Mouse (Mus musculus) kidney, postnatal 10 days (tissue): ENCODE data around the gene Agt.

Source experiments
- DNase-seq: peaks from one replicate; pipeline ENCODE4 v3.0.0; 2021; ENCODE audit warnings: mixed read lengths

Agt gene

GRCm38 (mm10) chr8:124569593-124569992, at the start of gene Agt:
TSS of gene Agt (minus strand) at chr8:124569706.
- DNase-seq = peak; percentile 69

GRCm38 (mm10) chr8:124618252-124618651, 48.7 kb upstream of the Agt start:
- no peak for DNase-seq

GRCm38 (mm10) chr8:124617266-124617869, 47.9 kb upstream of the Agt start:
- peak; percentile 87 for DNase-seq

DNA sequence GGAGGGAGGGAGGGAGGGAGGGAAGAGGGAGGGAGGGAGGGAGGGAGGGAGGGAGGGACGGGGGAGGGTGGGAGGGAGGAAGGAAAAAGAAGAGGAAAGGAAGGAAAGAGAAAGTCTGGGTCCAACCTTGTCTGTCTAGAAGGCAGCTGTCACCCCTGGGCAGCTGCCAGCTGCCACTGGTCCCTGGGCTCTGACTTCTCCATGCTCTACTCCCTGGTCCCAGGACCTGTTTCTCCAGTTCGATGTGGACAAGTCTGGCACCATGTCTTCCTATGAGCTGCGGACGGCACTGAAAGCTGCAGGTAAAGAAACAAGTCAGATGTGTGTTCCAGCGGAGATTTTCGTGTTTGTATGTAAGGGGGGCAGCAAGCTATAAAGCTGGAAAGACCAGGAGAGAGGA, 44.8 kb upstream of the Agt start:
- no peak for DNase-seq

DNA sequence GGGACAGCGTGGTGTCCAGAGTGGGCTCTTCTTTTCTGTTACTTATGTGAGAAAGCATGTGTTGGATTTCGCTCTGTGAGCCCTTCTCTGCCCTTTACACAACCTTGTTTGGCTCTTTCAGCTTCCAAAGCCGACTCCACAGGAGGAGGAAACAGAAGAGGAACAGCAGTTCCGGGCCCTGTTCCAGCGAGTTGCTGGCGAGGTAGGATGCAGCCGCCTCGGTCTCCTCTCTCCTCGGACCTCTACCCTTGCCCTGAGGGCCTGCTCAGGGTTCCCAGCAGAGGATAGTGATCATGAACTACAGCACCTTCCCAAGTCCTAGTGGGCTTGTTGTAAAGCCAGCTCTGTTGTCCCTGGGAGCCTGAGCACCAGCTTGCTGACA, 39.5 kb upstream of the Agt start:
- peak; percentile 48 for DNase-seq

DNA sequence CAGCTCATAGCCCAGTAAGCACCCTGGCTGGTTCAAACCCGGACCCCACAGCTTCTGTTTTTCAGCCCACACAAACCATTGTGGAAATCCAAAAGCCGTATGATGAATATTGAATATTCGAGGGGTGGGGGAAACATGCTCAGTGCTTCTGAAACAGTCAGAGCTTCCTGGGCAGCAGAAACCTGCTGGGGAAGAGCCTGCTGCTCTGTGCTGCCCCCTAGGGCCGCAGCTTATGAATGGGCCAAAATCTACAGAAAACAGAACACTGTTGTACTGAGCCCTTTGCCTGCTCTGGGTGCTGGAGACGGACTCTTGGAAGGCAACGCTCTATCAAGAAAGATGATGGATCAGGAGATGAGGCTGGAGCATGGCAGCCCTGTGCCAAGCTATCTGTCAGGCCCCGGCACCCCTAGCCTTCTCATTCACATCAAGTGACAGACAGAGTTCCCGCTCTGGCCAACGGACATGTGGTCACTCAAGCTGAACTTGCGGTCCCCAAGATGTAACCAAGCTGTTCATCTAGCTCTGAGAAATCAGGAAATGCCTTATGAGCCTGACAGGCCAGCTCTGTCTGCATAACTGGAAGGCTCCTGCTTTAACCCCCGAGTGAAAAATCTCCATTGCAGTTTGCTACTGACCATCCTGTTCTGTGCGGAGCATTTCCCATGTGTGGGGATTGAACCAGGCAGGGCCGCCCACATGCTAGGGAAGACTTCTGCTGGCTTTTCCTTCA, 38.9 kb upstream of the Agt start:
- peak; percentile 44 for DNase-seq

GRCm38 (mm10) chr8:124604066-124604465, 34.6 kb upstream of the Agt start:
- DNase-seq = no peak

- DNase-seq = no peak
Observed at GRCm38 (mm10) chr8:124589393-124589792, 19.9 kb upstream of the Agt start.

DNA sequence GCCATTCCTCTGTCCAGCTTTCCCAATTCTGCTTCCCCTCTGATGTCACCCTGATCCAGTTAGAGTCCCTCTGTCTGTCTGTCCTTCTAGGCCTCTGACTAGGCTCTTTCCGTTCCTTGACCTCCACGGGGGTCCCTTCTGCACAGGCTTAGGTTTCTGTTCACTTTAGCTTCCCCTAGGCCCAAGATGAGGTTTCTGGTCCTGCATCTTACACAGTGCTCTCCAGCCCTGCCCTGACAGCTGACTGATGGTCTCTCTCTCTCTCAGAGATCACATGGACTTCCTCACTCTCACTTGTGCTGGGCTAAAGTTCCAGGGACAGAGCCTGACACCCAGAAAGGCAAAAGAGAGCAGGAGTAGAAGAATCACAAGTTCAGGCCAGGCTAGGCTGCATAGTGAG, 17.1 kb upstream of the Agt start:
- no peak for DNase-seq

GRCm38 (mm10) chr8:124585718-124586425, 16.4 kb upstream of the Agt start:
- peak; percentile 19 for DNase-seq

GRCm38 (mm10) chr8:124576751-124577150, 7.2 kb upstream of the Agt start:
- no peak for DNase-seq

DNA sequence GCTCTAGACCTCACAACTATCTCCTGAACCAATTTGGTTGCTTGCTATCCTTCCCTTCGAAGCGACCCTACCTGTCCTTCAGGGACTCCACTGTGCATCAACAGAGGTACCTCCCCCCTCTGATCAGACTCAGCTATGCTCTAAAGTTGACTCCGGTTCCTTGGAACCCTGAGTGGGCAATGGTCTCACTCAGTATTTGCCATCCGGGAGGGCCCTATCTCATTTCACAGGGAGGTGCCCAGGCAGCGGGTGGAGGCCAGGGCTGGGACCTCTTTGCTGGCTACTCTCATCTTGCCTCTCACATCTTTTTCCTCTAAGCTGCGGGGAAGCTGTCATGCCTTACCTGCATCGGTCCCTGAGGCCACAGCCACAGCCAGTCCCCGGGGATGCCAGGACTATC, 6.3 kb upstream of the Agt start, which contains the start of gene Capn9:
Gene Capn9 (plus strand): TSS at position 301 of the 400 bp plus-strand sequence.
- no peak for DNase-seq

- peak; percentile 95 for DNase-seq
Observed at GRCm38 (mm10) chr8:124573552-124574340, 4.2 kb upstream of the Agt start.

DNA sequence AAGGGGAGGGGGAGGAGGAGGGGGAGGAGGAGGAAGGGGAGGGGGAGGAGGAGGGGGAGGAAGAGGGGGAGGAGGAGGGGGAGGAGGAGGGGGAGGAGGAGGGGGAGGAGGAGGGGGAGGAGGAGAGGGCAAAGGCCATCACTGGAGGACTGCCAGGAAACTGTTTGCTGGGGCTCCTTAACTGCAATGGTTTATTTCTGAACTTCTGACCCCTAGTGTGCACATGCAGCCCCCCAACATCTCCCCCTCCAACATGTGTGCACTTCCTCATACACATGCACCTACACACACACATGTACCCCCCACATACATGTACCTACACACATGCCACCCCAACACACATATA, 2.9 kb upstream of the Agt start:
- no peak for DNase-seq

- peak; percentile 39 for DNase-seq
Observed at GRCm38 (mm10) chr8:124571732-124572429, 2.4 kb upstream of the Agt start.

DNA sequence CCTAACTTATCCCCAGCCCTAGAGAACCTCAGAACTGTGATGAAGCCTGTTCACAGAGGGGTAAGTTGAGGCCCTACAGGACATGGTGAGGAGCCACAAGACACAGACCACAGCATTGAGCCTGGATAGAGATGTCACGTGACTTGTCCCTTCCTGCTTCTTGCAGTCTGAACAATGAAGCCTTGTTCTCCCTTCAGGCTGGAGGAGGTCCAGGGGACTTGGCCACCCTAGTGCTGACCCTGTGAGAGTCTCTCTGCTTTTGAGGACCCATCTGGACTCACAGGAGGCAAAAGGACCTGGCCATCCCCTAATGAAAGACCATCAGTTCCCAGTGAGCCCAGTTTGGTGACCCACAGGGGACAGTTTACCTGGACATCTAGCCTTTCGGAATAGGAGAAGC, 406 bp downstream of the Agt start:
- no peak for DNase-seq

GRCm38 (mm10) chr8:124567584-124567983, 1.9 kb downstream of the Agt start:
- DNase-seq = no peak

GRCm38 (mm10) chr8:124567126-124567525, 2.4 kb downstream of the Agt start:
- DNase-seq = no peak

DNA sequence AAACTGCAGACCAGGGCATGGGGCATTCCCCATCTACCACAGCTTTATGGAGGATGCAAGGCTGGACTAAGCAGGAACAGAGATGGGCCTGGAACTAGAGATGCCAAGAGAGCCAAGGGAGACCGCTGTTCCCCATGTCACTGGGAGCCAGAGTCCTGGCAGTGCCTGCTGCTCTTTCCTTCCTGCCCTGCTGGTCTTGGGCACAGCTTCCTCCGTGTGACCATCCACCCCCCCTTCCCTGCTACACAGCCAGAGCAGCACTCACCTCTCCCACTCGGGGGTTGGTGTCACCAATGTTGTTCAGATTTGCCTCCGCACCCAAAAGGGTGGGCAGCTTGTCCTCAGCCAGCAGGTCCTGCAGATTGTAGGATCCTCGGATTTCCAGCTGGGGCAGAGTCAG, 12.0 kb downstream of the Agt start:
- no peak for DNase-seq

DNA sequence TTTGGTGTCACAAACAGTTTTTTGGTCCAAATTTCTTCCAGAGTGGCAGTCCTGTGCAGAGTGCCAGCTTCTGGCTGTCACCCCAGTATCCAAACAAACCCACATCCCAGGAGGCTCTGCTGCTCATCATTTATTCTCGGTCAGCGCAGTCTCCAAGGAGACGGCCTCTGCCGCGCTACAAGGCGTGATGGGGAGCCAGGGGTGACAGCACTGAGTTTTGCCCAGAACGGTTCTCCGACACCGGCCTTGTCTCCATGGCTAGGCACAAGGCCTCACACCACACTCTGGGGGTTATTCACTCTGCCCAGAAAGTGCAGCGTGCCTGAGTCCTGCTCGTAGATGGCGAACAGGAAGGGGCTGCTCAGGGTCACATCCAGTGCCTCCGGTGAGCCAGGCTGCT, 12.8 kb downstream of the Agt start:
- no peak for DNase-seq

- DNase-seq = no peak
Observed at GRCm38 (mm10) chr8:124556164-124556563, 13.3 kb downstream of the Agt start.

DNA sequence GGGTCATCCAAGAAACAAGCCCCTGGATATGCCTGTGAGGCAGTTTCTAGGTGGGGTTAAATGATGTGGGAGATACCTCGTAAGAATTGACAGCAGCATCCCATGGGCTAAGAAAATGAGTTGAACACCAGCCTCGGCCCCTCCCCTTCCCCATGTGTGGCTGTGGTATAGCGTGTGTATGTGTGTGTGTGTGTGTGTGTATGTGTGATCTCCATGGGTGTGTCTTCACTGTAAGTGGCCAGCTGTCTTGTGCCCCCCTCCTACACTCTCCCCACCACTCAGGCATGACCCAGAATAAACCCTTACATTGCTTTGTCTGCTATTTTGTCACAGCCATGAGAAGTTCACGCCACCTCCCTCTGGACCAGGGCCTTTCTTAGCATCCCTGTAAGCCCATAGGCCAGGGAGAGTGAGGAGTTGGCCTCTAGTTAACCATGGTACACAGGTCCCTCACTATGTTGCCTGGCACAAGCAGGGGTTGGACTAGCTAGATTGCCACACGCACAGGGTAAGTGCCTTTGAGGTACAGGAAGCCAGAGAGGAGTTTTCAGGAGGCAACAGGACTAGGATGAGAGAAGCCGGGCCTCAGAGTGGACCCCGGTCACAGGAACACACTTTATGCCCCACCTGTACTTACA, 14.3 kb downstream of the Agt start:
- DNase-seq = no peak
